Mouse (Mus musculus): ENCODE data around the gene Dctn2.
"Not testable (repeated sequence)": the region's sequence is repeated elsewhere in the genome, so short reads cannot be mapped to it uniquely, and the experiment has no call there.

Dctn2 gene

DNA sequence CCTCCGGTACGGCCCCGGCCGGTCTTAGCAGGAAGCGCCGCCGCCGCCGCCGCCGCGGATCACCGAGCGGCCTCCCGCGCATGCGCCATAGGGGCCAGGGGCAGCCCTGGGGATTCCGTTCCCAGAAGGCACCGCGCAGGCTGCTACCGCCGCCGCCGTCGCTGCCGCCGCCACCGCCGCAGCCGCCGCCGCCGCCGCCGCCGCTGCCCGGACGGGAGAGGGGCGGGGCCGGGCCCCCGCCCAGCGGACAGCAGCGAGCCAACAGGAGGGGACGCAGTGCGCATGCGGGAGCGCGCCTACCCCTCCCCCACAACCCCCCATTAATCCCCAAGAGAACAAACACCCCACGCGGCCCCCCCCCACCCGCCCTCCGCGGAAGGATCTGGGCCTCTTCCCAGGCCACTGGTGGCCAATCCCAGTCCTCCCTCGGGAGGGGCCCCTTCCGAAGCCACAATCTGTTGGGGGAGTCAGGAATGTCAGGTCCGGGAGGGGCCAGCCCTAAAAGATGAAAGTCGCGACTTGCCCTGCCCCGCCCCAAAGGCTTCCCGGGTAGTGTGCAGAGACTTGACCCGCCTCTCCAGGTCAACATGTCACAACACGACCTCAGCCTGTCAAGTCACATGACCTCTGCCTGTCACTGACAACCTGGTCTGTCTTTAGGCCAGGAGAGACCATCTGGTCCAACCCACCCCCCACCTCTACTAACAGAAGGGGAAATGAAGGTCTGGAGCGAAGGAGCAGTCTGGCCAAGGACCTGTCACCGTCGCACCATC lies 22.8 kb downstream of the Dctn2 start, which contains the start of gene Mbd6:
TSS of gene Mbd6 (minus strand) at position 219 of the 773 bp plus-strand sequence.
- DNase-seq (ENCODE audit: low spot score): peak; percentile 87

- peak; percentile 90 for DNase-seq (ENCODE audit: low spot score)
These were observed 23.5 kb downstream of the Dctn2 start for GRCm38 (mm10) chr10:127289573-127290191.

DNA sequence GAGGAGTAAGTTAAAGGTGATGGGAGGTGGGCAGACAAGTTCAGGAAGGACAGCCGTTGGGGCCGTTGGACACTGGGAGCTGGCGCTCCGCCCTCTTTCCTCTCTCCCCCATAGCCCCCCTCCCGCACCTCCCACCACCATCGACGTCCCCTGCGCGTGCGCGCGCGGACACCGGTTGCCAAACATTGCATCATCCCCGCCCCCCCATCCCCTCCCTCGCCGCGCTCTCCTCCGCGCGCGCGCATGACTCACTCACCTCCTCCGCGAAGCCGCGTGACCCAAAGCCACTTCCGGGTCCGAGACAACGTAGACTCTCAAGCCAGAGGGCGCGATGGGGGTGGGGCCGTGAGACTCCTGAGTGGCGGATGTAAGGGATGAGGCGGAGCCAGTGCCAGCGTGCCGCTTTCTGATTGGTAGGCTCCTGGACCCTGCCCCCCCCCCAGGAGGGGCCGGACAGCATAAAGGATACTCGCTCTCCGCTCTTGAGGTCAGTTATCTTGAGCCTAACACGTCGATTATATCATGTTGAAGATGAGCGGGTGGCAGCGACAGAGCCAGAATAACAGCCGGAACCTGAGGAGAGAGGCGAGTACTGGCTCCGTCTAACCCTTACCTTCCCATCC lies 24.2 kb downstream of the Dctn2 start:
- DNase-seq (ENCODE audit: low spot score): peak; percentile 100

GRCm38 (mm10) chr10:127290930-127291880 lies 25.0 kb downstream of the Dctn2 start:
- peak; percentile 75 for DNase-seq (ENCODE audit: low spot score)

GRCm38 (mm10) chr10:127291881-127292638 lies 25.9 kb downstream of the Dctn2 start:
- DNase-seq (ENCODE audit: low spot score): peak; percentile 28

DNA sequence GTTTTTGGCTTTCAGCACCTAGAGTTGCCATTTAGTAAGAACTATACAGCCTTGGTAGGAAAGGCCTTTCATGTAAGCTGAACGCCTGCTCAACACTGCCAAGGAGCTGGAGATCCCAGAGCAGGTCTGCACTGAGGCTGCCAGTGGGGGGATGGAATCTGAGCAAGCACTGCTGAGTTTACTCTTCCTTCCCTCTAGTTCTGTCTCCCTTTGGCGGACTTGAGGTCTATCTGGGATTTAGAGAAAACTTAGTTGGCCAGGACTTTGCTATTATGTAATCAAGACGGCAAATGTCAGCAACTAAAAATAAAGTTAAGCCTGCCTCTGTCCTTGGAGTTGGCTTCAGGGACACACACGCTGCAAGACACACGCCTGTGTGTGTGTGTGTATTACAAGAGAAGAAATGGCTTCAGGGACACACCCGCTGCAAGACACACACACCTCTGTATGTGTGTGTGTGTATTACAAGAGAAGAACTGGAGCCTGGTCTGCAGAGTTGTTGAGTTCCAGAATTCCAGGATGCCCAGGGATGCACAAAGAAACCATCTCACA lies 26.9 kb downstream of the Dctn2 start:
- DNase-seq (ENCODE audit: low spot score): peak; percentile 88

- no peak for DNase-seq (ENCODE audit: low spot score)
These were observed 27.5 kb downstream of the Dctn2 start for GRCm38 (mm10) chr10:127293590-127294113.

DNA sequence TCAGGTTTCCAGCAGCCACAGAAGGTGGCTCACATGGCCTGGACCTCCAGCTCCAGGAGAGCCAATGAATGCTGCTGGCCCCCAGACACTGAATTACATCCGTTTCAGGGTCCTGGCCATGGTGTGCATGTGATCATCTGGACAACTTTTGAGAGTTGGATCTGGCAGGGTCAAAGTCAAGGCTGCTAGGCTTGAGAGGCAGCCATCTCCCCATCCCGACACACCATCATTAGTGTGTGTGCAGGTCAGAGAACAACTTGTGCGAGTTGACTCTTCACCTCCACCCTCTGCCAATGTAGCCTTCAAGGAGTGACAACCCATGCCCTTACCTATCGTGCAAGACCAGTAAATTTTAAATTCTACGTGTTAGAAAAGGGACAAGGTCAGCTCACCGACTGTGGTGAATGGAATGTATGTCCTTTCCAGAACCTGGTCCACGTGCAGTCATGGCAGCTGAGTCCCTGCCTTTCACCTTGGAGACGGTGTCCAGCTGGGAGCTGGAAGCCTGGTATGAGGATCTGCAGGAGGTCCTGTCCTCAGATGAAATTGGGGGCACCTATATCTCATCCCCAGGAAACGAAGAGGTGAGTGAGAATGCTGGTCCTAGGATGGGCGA lies 28.8 kb downstream of the Dctn2 start:
- DNase-seq (ENCODE audit: low spot score): no peak

DNA sequence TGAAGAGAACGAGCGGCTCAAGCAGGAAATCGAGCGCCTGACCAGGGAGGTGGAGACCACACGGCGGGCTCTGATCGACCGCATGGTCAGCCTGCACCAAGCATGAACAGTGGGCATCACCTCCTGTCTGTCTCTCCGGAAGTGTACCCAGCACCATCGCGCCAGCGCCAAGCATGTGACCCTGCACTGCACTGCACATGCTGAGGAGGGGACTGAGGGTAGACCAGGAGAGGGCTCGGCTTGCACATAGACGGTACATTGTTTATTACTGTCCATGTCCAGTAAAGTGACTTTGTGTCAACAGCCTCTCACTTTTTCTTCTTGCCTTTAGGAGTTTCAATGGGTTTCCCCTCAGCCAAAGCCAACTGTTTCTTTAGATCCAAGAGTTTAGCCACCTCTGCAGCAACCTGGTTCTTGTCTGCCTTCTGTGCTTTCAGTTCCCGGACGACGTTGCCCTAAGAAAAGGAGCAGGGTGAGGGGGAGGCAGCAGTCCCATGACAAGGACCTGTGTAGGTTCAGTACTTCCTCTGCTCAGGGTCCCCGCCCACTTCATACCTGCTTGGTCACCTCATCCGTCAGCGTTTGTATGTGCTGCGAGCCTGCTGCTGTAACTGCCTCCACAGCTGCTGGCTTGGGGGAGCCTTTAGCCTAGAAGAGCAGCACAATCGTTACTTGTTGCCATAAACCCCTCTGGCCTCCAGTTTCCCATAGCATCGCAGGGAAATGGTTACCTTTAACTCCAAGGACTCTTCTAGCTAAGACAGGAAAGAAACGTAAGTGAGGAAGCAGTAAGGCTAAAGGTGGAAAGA lies 30.0 kb downstream of the Dctn2 start:
- DNase-seq (ENCODE audit: low spot score): no peak

GRCm38 (mm10) chr10:127297015-127297871 lies 31.1 kb downstream of the Dctn2 start:
- DNase-seq (ENCODE audit: low spot score): peak; percentile 41

DNA sequence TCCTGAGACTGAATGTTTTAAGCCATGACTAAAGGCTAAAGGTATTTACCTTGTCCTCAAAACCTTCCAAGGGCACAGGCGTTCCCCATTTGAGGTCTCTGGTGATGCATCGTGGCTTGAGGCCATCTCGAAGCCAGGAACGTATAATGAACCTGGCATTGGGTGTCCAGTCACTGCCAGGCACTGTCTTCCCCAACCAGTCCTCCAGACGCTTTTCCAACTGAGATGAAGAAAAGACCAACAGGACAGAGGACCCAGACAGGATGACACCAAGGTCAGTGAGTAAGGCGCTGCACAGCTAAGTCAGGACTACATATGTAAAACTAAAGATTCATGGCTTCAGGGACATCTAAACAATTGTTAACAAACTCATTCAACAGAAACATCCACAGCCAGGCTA lies 34.2 kb downstream of the Dctn2 start:
- no peak for DNase-seq (ENCODE audit: low spot score)

- DNase-seq (ENCODE audit: low spot score): no peak
These were observed 37.0 kb downstream of the Dctn2 start for GRCm38 (mm10) chr10:127303136-127303535.

GRCm38 (mm10) chr10:127309167-127309566 lies 43.0 kb downstream of the Dctn2 start:
- DNase-seq (ENCODE audit: low spot score): not testable (repeated sequence)

GRCm38 (mm10) chr10:127310523-127311475 lies 44.6 kb downstream of the Dctn2 start:
- peak; percentile 74 for DNase-seq (ENCODE audit: low spot score)

DNA sequence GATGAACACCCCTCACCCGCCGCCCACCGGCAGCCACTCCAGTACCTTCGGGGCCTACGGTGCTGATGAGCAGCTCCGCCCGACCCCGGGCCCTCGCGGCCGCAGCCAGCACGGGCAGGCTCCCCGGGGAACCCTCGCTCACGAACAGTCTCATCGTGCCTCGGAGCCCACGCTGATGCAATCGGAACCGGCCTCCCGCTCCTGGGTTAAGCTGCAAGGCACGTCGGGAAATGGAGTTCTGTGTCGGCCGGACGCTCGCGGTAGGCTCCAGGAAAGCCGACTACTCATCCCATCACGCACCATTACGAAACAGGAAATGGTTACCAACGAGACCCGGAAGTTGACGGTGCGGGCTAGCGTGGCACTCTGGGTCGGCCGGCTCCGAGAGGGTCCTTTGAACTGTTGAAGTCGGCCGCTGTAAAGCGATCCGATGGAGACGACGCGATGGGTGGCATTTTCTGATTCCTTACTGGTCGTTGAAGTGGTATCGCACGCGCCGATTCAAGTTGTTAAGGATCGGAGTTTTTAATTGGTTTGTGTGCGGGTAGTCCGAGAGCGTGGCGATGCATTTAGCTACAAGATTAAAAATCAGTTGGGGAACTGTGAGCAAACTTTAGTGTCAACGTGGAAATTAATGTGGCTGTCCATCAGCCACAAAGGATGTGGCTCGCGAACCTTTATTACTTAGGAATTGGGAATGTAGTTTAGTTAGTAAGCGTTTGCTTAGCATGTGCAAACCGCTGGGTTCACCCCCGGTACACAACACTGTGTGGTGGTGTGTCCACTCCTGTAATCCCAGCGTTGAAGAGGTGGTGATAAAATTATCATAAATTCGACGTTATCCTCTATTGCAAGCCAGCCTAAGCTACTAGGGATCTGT lies 45.5 kb downstream of the Dctn2 start, which contains the start of gene Mars:
TSS of gene Mars (minus strand) at position 311 of the 880 bp plus-strand sequence.
- peak; percentile 98 for DNase-seq (ENCODE audit: low spot score)

GRCm38 (mm10) chr10:127312356-127312676 lies 46.1 kb downstream of the Dctn2 start:
- peak; percentile 92 for DNase-seq (ENCODE audit: low spot score)
